Mouse (Mus musculus): ENCODE measurements at regions not wholly inside any gene's neighbourhood (a gene's known extent, or its start where the extent isn't known, plus 50 kb on each side); places are given as distances from the start of the nearest gene placed in this dataset.

DNA sequence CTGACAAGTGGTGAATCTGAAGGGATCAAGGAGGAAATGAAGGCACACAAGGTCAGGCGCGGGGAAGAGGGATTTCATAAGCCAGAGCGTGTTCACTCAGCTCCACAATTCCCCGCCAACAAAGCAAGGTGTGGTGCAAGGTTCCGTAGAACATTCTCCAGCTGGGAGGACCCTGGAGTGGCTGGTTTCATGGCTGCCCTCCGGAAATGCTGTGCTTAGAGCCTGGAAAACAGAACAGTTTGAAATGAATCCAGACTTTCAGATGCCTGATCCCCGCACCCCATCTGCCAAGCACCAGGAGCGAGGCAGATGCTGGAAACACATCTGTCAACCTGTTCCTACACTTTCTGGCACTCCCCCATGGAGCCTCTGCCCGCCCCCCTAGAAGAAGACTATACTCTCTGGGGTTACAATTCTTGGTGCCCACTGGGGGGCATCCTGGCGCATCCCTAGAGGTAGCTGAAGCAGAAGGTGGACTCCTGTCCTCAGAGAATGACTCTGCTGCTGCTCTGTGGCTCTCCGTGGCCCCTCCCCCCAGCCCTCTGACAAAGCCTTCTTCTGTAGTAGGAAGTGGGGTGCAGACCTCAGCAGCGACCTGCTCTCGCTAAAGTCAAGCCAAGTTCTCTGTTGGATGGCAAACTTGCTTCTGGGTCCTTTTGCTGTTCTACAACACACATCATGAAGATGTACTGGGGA lies 54.5 kb upstream of the Mafb start:
- TF ChIP-seq CTCF (IDR thresholded peaks at IDR 0.05; ENCODE audit: low read depth) (0 out of 2 replicates have a peak, but pooled peaks have one; percentile 15), EP300 (IDR thresholded peaks at IDR 0.05; ENCODE audit: low read depth) (no peak)

Data from liver, embryonic 14.5 days (tissue).